Mouse (Mus musculus) heart, adult 2 months (tissue): ENCODE measurements around the gene Gen1.

ENCODE experiments used
- CTCF ChIP-seq: fragments of 200-600 bp; IDR thresholded peaks from 2 replicates; pipeline ENCODE4 v1.8.1; 2022; ENCODE audit warnings: antibody characterized with exemption, mild to moderate bottlenecking, moderate library complexity
- EP300 ChIP-seq: fragments of 200-500 bp; IDR thresholded peaks from 2 replicates; pipeline ENCODE4 v1.6.1; 2011; ENCODE audit warnings: low read depth, low read length, control low read depth; ENCODE audit not compliant: insufficient read depth
- POLR2A ChIP-seq: fragments of 200-500 bp; IDR thresholded peaks from 2 replicates; pipeline ENCODE4 v1.6.1; 2011; ENCODE audit warnings: mild to moderate bottlenecking, low read depth, low read length, control low read depth; ENCODE audit not compliant: insufficient read depth

DNA sequence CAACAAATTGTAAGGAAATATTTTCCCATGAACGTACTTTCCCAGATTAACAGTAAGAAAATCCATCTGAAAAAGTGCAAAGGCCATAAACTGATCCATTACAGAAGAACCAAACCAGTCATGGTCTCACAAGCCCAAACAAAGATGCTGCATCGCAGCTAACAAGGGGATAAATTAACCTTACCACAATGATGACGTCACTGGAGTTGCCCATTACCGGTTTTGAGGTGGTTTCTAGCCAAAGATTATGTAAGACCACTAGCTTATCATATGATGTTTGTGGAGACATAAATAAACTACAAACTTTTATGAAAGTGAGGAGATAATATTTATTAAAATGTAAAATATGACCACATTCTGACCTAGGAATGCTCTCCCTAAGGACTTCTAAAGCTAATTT is 59.3 kb downstream of the Gen1 start:
- no peak for TF ChIP-seq POLR2A
- no peak for TF ChIP-seq CTCF
- TF ChIP-seq EP300, result no peak
